Mouse (Mus musculus) adrenal gland, adult 18-20 months (tissue): Measurements from ENCODE around the gene Tcp1. TPM values are rescaled to one million over a fixed set of nuclear protein-coding genes. Genes with fewer than 3 reads are reported as not detected.
"Not testable (repeated sequence)": the region's sequence is repeated elsewhere in the genome, so short reads cannot be mapped to it uniquely, and the experiment has no call there.

Experiments used
- DNase-seq, 2 experiments: peaks; one replicate each; pipeline ENCODE4 v3.0.0; 2021 to 2022; ENCODE audit warnings: low spot score in 2 of 2
- total RNA-seq, 2 experiments: library from RNA; stranded (reverse); gene quantifications; 1 replicate in 1 of 2; 2 replicates in 1 of 2; pipeline ENCODE4 v1.2.3; 2021

Tcp1 gene
- total RNA-seq, 2 experiments from 2014 or later: 233 to 235 TPM

DNA sequence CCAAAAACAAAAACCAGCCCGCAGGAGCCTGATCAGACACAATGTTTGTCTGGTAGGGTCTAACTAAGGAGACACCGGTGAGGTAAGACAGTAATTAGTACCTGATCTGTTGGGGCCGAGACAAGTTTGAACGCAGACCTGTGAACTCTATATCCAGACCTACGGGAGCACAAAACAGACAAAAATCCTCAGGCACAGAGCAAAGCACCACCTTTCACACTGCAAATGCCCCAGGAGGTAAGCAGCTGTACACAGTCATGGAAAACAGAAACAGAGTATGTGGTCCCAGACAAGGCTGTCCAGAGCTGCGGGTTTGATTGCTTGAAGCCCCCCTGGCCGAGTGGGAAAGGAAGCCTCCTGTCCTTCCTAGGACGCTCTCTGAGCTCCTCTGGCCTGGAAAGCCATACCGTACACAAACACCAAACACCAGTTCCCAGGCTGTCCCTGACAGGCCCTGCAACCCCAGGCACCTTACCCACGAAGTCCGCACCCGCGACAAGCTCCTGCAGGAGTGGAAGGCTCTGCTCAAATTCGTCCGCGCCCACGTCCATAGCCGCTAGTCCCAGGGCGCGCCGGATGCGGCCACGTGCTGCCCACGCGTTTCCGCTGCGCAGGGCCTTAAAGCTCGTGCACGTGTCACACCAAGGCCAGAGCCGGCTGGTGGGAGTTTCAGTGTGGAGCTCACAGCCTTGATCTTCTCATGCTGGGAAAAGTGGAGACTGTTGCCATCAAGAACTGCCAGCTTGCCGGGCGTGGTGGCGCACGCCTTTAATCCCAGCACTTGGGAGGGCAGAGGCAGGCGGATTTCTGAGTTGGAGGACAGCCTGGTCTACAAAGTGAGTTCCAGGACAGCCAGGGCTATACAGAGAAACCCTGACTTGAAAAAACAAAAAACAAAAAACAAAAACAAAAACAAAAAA is 5.9 kb upstream of the Tcp1 start, which contains the start of gene Pnldc1:
TSS of gene Pnldc1 (minus strand) at position 870 of the 920 bp plus-strand sequence.
- no peak for DNase-seq

DNA sequence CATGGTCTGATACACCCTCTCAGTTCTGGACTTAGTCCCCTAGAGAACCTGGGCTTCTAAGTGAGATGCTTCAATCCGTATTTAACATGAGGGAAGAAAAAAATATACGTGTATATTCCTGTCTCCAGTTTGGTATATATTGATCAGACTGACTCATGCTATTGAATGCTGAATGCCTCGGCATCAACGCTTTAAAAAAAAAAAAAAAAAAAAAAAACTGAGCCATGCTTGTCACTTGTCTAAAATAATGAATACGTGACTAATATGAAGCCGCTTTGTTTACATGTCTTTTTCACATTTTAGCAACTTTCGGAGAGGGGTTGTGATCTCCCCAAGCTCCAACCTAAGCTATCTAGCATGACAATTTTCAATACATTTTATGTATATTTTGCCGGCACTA is 5.1 kb upstream of the Tcp1 start:
- no peak for DNase-seq

DNA sequence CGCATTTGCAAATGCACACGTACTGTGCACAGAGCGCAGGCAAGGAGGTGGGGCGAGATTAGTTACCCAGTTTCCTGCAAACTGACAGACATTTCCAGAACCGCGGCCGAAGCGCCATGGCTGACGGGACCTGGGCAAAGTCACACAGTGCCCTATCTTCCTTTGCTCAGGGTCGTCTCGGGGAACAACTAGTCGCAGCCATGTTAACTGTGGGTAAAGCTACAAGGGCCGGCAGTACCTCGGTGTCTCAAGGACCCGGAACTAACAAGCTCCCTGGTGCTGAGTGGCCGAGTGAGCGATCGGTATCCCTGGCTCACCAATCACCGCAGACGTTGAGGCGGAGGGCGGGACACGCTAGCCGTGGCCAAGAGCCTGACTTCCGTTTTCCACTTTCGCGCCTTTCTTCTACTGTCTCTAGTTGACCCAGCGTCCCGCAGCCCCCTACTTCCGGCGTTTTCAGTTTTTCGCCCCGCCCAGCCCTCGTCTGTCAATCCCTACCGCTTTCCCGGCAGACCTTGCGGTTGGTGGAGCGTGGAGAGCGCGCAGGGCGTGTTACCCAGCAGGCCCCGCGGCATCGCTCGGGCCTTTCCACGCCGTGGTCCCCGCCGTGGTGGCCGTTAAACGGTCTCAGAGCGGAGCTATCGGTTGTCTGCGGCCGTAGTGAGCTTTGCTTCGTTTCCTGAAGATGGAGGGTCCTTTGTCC is 531 bp downstream of the Tcp1 start, which contains the start of gene Mrpl18:
TSS of gene Mrpl18 (minus strand) at position 465 of the 703 bp plus-strand sequence.
- peak; percentile 92 for DNase-seq

DNA sequence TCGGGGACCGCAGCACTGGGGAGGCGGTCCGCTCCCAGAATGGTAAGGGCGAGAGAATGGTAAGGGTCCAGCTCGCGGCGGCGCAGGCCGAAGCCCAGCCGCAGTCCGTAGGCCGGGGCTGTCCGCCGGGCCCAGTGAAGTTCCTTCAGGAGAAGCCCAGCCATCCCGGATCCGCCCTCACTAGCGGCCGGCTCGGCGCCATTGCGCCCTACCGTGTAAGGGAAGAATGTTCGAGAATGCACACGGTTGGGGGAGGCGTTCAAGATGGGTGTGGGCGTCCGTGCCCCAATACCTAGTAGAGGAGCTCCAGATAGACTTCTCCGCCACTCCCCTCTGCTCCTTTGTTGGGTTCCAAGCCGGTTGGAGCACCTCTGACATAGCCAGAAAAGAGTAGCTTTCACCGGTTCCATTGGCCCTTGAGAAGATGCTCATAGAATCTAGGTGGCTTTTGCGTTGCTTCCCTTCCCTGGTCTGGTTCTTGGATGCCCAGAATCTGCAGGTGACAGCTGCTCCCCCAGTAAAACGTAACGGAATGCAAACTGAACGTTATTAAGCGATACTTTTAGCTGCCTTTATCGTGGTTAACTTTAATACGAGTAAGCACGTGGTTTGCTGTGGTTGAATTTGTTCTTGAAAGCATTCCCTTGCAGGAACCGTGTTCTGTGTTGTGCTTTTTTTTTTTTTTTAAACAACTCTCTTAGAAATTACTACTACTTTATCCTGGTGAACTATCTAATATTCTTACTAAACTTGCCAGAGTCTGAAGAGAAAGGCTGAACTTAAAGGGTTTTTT is 1.3 kb downstream of the Tcp1 start:
- DNase-seq: peak in 1 of 2 experiments; percentile 54

DNA sequence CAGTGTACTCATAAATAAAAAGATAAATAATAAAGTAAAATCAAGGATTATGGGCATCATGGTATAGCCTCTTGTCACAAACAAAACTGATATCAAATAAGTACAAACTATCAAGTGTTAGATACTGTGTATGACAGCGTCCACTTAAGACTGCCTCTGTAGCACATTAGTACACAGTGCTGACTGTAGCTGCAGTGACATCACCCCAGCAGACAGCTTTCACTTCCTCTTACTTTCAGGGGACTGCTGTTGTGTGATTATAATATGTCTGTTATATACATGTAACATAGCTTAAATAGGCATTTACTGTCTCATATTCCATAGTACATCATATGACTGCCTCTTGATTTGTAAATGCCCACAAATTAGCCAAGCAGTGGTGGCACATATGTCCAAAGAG is 5.6 kb downstream of the Tcp1 start:
- DNase-seq: no peak

DNA sequence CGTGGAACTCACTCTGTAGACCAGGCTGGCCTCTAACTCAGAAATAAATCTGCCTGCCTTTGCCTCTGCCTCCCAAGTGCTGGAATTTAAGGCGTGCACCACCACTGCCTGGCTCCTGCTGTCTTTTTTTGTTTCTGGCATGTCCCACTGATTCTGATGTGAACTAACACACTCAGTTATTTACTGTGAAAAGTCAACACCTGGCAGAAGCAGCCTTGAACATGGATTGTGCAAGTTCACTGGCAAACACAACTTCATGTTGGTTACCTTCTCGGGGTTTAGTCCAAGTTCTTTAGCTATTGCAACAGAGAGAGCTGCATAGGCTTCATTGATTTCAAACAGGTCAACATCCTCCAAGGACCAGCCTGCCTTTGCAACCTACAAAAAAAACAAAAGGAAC is 9.5 kb downstream of the Tcp1 start:
- DNase-seq: no peak

DNA sequence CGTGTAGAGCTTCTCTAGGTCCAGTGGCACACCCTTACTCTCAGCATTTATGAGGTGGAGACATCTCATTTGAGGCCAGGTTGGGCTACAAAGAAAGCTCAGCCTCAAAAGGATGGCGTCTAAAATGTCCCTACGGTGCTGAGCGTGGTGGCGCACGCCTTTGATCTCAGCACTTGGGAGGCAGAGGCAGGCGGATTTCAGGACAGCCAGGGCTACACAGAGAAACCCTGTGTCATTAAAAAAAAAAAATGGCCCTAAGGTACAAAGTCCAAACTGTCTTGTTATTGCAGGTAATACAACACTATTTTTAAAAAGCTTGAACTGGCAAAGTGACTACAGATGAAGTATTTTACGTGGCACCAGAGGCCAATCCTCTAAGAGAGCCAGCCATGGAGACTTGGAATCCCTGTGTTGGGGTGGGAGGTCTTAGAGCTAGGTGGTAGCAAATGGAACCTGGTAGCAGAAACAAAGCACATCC is 10.2 kb downstream of the Tcp1 start:
- no peak for DNase-seq

DNA sequence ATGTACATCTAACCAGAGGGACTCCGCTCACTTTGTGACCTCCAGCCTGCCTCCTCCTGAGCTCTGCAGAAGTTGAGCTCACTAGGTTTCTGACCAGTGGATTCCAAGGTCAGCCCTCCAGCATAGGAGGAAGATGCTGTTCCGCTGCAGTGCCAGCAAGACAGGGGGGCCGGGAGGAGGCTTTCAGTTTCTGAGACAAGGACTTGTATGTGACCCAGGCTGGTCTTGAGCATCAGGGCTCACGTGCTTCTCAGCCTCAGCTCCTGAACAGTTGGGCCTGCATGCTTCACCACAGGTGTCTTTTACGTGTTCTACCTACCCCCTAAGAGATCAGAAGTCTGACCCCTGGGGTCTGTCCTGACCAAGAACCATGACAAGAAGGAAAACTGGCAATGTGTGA is 16.1 kb downstream of the Tcp1 start:
- not testable (repeated sequence) for DNase-seq

DNA sequence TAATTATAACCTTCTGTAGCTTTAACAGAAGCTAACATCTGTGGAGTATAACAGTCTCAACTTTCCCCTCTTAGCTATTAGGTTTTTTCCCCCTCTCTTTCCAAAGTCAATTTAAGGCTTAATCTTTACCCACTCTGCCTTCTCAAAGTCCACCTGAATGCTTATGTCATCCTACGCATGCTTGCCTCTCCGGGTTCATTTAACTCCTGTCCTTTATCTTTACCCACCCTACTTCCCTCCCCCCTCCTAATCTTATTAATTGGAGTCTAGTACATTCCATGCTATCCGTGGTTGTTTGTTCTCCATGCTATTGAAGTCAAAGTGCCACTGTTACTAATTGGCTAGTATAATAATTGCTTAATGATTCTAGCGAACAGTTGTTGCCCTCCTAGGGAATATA is 20.2 kb downstream of the Tcp1 start:
- no peak for DNase-seq

DNA sequence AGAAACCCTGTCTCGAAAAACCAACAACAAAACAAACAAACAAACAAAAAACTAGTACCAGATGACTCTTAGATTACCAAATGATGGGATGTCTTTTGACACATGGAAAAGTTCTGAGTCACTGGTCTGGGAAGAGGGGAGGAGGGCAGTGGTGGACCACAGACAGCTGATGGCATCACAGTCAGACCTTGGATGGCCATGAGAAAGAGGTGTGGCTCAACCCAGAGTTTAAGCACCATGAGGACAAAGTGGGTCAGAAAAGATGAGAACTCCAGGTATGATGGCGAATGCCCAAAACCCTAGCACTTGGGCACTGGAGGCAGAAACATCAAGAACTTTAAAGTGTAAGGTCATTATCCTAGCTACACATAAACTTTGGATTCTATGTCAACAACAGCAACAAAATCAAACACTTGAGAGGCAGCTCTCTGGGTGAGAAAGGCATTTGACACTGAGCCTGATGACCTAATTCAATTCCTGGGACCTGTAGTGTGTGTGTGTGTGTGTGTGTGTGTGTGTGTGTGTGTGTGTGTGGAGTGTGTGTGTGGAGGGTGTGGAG is 22.0 kb downstream of the Tcp1 start:
- DNase-seq: no peak

DNA sequence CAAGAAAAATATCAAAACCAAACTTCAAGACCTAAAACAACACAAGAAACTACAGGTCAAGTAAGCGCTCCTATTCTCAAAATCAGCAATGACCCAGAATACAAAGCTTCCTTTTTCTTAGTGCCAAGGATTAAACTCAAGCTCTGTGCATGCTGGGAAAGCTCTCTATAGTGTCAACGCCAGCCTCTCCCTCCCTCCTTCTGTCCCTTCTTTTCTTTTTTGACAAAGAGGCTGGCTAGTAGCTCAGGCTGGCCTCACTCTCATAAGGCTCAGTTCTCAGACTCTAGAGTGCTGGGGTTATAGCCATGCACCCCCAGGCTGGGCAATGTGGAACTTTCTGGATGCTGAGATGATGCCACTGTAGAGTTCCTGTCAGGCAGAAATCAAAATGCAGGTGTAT is 22.6 kb downstream of the Tcp1 start:
- no peak for DNase-seq

DNA sequence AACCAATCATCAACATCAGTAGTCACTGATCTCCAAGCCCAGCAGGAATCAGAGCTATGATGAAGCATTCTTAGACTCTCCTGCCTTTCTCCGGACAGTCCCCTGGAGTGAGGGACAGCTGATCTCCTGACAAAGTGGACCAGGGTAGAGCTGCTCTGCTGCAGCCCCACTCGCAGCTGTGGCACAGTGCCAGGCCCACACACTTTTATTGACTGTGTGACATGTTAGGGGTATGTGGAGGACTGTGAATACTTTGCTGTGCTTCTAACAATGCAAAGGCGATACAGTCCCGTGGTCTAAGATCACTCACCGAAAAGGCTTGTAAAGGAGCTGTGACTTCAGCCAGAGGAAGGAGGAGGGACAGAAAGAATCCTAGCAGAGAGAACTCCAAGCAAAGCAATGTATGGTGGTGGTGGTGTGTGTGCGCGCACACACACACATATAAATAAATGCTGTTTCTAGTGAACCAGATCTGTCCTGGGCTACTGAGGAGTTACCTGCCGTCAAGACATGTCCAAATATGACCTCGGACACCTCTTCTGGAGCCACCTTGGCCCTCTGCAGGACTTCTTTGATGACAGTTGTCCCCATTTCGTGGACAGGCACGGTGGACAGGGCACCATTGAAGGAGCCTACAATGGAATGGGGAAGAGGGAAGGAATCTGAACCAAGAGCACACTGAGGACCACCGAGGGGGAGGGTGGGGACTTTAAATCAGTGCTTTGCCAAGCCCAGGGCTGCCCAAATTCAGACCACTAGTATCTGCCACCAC is 24.1 kb downstream of the Tcp1 start:
- DNase-seq: not testable (repeated sequence)

DNA sequence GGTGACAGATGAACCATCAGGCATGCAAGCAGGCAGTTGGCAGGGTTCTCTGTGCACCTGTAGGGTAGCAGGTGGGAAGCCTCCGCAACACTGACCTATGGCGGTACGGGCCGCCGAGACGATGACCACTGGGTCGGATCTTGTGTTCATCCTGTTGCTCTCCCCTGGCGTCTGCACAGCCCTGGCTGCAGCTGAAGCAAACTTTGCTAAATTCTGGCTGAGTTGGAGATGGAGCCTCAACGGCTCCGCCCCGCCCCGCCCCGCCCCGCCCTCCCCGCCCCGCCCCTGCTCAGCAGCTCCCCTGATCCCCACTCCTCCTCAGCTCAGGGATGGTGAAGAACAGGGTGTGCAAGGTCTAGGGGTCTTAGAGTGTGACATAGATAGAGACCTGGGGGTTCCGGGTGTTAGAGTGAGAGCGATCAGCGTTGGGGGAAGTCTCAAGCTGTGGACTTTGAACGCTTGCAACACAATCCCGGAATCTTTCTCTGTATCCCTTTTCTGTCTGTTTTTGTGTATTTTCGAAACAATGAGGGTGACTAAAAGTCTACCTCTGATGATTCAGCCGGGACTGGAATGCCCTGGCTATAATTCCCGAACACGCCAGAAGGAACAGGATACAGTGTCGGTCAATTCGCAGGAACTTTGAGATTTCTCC is 24.8 kb downstream of the Tcp1 start, which contains the start of gene Acat3:
TSS of gene Acat3 (minus strand) at position 450 of the 655 bp plus-strand sequence.
- peak in 1 of 2 experiments; percentile 6 for DNase-seq

DNA sequence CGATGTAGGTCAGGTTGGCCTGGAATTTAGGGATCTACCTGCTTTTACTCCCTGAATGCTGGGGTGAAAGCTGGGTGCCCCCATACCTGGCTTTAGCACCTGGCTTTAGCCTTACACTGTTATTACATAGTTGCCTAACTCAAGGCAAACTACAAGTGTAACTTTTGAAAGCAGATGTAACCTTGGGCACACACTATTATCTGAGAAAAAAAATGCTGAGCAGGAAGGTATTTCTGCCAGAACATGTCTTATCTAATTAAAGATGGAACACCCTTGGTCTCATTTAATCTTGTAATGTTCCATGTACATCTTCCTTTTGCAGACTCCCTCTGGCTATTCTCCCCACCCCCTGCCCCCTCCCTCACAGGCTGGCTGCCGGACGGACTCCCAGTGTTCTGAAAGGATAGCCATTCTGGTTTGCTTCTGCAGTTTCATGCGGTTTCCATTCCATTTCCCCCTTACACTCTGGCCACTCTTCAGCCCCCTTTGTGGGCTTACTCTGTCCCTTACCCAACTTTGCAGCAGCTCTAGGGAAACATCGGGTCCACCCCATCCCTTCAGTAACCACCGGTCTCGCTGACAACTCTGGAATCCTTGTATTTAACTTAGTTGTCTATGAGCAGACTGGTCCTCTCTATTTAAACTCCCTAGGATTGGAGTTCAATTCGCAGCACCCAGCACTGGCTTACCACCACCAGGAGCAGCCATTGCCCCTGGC is 26.2 kb downstream of the Tcp1 start:
- DNase-seq: no peak

DNA sequence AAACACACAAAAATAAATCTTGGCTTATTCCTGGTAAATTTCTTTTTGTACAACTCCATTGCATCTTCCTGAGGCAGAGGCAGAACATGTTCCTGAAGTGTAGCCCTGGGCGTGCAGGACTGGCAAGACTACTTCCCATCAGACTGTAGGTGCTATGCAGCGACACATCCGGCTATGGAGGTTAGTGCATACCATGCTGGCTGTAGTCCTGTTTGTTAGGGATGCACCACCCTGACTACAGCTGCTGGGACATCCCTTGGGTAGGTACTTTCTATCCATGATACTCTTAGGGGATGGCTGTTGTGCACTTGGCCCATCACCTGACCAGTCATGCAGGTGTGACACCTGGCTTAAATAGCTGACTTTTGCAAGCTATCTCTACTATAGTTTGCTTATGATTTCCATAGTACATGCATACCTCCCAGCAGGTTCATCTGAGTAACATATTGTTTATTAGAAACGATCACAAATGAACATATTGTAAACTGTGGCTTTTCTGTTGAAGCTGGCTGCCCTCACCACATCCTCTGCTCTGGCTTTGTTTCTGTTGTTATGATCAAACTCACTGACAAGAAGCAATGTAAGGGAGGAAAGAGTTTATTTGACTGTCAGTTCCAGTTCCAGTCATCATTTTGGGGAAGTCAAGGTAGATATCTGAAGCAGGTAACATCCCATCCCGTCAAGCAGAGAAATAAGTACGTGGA is 27.1 kb downstream of the Tcp1 start:
- no peak for DNase-seq

DNA sequence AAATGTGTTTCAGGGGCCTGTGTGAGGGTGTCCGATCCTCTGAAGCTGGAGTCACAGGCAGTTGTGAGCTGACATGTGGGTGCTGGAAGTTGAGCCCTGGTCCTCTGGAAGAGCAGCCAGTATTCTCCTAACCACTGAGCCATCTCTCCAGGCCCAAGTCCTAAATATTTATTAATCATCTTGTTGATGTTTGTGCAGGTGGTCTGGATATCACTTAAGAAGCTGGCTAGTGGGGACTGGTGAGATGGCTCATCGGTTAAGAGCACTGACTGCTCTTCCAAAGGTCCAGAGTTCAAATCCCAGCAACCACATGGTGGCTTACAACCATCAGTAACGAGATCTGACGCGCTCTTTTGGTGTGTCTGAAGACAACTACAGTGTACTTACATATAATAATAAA is 34.2 kb downstream of the Tcp1 start:
- DNase-seq: no peak

DNA sequence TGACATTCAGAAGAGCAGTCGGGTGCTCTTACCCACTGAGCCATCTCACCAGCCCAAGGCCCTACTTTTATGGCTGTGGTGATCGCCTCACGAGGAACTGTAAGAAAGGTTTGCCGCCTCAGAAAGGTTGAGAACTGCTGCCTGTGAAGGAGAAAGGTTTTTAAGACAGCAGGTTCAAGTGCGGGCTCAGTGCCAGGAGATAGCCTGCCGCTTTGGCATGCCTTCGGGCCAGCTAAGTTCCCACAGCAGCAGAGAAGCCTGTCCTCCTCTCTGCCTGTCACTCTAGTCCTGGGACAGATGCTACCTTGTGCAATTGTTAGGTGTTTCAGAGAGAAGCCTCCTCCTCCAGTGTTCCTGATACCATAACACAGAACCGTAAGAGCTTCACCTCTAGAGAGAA is 41.2 kb downstream of the Tcp1 start:
- no peak for DNase-seq

DNA sequence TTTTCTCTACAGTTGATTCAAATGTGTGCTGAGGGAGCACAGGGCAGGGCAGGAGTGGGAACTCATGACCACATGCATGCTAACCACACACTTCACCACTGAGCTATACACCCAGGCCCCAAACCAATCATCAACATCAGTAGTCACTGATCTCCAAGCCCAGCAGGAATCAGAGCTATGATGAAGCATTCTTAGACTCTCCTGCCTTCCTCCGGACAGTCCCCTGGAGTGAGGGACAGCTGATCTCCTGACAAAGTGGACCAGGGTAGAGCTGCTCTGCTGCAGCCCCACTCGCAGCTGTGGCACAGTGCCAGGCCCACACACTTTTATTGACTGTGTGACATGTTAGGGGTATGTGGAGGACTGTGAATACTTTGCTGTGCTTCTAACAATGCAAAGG is 43.9 kb downstream of the Tcp1 start:
- DNase-seq: not testable (repeated sequence)
